Mouse (Mus musculus): ENCODE data around the gene Apob.

Gene Apob

DNA sequence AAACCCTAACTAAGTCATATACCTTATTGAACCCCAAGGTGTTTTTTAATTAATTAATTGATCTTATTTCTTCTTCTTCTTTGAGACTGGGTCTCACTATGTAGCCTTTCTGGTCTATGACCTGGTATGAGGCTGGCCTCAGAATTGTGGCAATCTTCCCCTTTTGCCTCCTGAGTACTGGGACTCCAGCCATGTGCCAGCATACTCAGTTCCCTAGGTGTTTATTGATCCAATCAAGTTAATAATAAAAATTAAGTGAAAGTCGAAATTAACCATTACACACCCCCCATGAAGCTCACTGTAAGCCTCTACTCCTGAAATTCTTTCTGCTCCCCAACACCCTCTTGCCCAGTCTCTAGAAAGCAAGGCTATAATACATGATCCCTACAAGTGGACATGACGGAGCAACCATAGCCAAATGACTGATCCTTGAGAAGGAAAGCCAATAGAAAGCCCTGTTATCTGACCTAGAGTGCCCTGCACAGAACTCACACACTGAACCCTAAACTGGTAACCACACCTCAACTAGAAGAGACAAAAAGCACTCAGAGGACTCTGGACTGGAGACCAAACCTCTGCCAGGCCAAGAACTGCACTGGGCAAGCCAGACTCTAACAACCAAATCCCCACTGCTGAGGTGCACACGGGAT, 60.8 kb downstream of the Apob start:
- no peak for DNase-seq (ENCODE audit: low spot score)

DNA sequence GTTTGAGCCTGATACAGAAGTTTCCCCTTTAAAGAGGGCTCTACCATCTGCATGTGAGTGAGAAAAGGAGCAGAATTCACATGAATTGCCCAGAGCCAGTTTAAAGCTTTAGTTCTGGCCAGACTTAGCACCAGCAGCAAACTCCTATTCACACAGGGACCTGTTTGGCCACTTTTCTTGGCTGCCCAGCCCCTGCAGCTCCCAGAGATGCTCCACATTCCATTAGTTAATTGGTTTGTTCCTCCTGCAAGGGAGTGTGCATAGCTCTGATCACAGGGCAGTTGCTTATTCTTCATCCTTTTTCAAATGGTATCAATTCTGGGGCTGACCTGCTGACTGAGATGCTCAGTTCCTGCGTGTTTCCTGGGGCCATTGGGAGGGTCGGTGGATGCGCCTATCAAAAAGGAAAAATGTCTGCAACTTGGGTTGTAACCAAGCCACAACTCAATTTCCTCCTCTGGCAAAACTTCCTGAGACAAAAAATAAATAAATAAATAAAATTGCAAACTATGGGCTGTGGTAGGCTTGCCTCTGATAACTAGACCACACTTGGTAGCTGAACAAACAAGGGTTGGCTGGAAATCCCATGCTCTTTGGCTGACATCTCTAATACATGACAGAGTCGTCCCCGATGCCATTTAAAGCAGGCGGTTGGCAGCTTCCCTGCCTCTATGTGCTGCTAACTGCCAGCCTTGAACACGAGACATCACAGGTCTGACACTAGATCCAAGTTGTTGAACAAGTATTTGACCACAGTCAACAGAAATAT, 65.4 kb downstream of the Apob start:
- DNase-seq (ENCODE audit: low spot score), result no peak

DNA sequence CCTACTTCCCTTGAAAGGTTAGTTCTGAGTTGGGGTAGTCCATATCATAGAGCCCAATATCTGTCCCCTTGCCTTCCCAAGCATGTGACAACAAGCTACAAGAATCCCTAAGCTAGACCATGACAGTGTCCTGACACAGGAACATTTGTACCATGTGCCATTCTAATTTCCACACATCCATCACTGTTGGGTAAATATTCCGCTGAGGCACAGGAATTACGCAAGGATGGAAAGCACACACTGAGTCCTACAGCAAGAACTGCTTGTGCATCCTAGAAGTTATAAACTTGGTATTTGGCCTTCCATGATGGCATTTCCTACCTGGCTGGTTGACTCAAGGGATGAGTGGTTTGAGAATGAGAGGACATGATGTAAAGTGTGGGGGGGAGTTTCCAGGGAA, 69.6 kb downstream of the Apob start:
- DNase-seq (ENCODE audit: low spot score), result no peak

DNA sequence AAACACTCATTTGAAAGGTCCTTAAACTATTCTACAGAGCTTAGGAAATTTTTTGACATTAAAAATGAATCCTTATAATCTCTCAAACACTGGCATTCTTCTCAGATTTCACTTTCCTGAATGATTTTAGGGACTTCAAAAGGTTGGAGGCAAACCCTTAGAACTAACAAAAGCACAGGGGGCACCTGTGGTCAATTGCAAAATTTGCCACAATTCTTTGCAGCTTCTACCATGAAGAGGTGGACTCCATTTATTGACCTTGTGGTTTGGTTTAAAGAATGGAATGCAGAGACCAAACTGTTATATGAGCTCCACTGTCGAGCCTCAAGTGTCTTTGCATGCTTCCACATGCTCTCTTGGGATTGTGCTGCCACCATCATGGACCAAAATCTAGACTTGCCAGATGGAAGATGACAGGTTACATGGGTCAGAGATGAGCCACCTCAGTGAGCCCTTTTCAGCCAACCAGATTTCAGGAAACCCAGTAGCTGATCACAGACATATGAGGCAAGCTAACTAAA, 70.4 kb downstream of the Apob start:
- no peak for DNase-seq (ENCODE audit: low spot score)

- DNase-seq (ENCODE audit: low spot score), result no peak
Observed at GRCm38 (mm10) chr12:8056001-8056640, 78.7 kb downstream of the Apob start.

- peak; percentile 30 for DNase-seq (ENCODE audit: low spot score)
Observed at GRCm38 (mm10) chr12:8059576-8059975, 82.1 kb downstream of the Apob start.

- no peak for DNase-seq (ENCODE audit: low spot score)
Observed at GRCm38 (mm10) chr12:8063363-8064065, 86.1 kb downstream of the Apob start.
